20 mouse cellular contexts compared by ENCODE assay signal in genomic region chr1:181525996-181526395, GRCm38 (mm10). TPM values are rescaled to one million over a fixed set of nuclear protein-coding genes. Genes with fewer than 3 reads are reported as not detected.
"Had no signal": no experiment of that assay in that cellular context is flagged by ENCODE, and none has a peak within 500 bp of the region (broad histone marks: within the 10 kb centered on the region; RNA-seq: fewer than 3 reads in every experiment).

No protein-coding gene starts in this region.

- H3K27ac ChIP-seq: limb, embryonic 12.5 days; liver, embryonic 13.5 days; lung, embryonic 15.5 days; macrophage; neural tube, embryonic 13.5 days; stomach, embryonic 15.5 days had no signal

- H3K27me3 ChIP-seq: limb, embryonic 12.5 days; liver, embryonic 13.5 days; lung, embryonic 15.5 days; neural tube, embryonic 13.5 days; stomach, embryonic 15.5 days had no signal

- H3K9me3 ChIP-seq: liver, embryonic 13.5 days; lung, embryonic 15.5 days; megakaryocyte, embryonic 14.5 days; neural tube, embryonic 13.5 days; stomach, embryonic 15.5 days had no signal

- H3K36me3 ChIP-seq: limb, embryonic 12.5 days; liver, embryonic 13.5 days; lung, embryonic 15.5 days; neural tube, embryonic 13.5 days; stomach, embryonic 15.5 days had no signal

- H3K4me1 ChIP-seq: liver, embryonic 13.5 days had no signal

- H3K4me2 ChIP-seq: limb, embryonic 12.5 days; liver, embryonic 13.5 days; lung, embryonic 15.5 days; midbrain, embryonic 11.5 days; neural tube, embryonic 13.5 days; stomach, embryonic 15.5 days had no signal

- DNase-seq: layer of hippocampus, adult 9-11 months; layer of hippocampus, postnatal 36 days; liver; liver, embryonic 13.5 days; liver, postnatal 0 days; lung, postnatal 14 days; right cerebral cortex, adult 18-20 months; spleen, adult 18-20 months; thymus, adult 2 months; thymus, postnatal 36 days had no signal

- H3K9ac ChIP-seq: limb, embryonic 12.5 days; liver, embryonic 13.5 days; liver, postnatal 0 days; lung, embryonic 15.5 days; neural tube, embryonic 13.5 days; stomach, embryonic 15.5 days had no signal

- H3K4me3 ChIP-seq: limb, embryonic 12.5 days; liver, embryonic 13.5 days; lung, embryonic 15.5 days; megakaryocyte, embryonic 14.5 days; neural tube, embryonic 13.5 days; stomach, embryonic 15.5 days had no signal

- ATAC-seq: intestine, embryonic 16.5 days; liver, postnatal 0 days; midbrain, embryonic 16.5 days had no signal

RNA-seq across cellular contexts. Expression of gene Ccdc121, which starts 14.7 kb away (rescaled TPM):
- polyA plus RNA-seq: intestine, embryonic 16.5 days; limb, embryonic 12.5 days; liver, embryonic 13.5 days; liver, postnatal 0 days; macrophage; midbrain, embryonic 11.5 days; neural tube, embryonic 13.5 days; stomach, embryonic 15.5 days; testis, adult 2 months; thymus, adult 2 months had no signal

RNA-seq across cellular contexts. Expression of gene Dnah14, which starts 50.4 kb away (rescaled TPM):
- polyA plus RNA-seq: macrophage had no signal
